Comparison of ENCODE assay signal across 29 mouse cellular contexts in genomic region chr13:49161236-49161635, GRCm38 (mm10). TPM values are rescaled to one million over a fixed set of nuclear protein-coding genes. Genes with fewer than 3 reads are reported as not detected.
DNase-seq lines count a peak whose midpoint lies in the region; ATAC-seq and TF ChIP-seq lines count a peak whose summit lies in the region.
"Had no signal": no experiment of that assay in that cellular context is flagged by ENCODE, and none has a peak within 500 bp of the region (broad histone marks: within the 10 kb centered on the region; RNA-seq: fewer than 3 reads in every experiment).

No protein-coding gene starts in this region.

- H3K9ac ChIP-seq in heart, adult 2 months (ENCODE audit: low read depth, low read length): no peak overlapping the region
- H3K9ac ChIP-seq in kidney, postnatal 0 days (ENCODE audit: low read depth, low read length): no peak overlapping the region
- H3K9ac ChIP-seq: embryonic facial prominence, embryonic 12.5 days; embryonic facial prominence, embryonic 15.5 days; forebrain, postnatal 0 days; heart, embryonic 13.5 days; hindbrain, embryonic 13.5 days had no signal

- TF ChIP-seq EP300 in heart, adult 2 months (IDR thresholded peaks at IDR 0.05; ENCODE audit: insufficient read depth, low read depth, low read length): no peak

- no peak for TF ChIP-seq POLR2A in heart, adult 2 months (IDR thresholded peaks at IDR 0.05; ENCODE audit: insufficient read depth, low read depth, low read length)

- H3K27ac ChIP-seq in heart, adult 2 months: no peak overlapping the region
- H3K27ac ChIP-seq in kidney, postnatal 0 days: no peak overlapping the region
- H3K27ac ChIP-seq: embryonic facial prominence, embryonic 12.5 days; embryonic facial prominence, embryonic 15.5 days; heart, embryonic 13.5 days; hindbrain, embryonic 10.5 days; hindbrain, embryonic 13.5 days had no signal

- TF ChIP-seq CTCF in heart, adult 2 months (IDR thresholded peaks at IDR 0.05): 0 out of 2 replicates have a peak, but pooled peaks have one; percentile 9
- TF ChIP-seq CTCF in kidney, postnatal 0 days (IDR thresholded peaks at IDR 0.05; ENCODE audit: low read depth): peak; percentile 18; the same call in 1 of the 2 replicates

- no peaks in the 10 kb centered on the region for H3K36me3 ChIP-seq in heart, adult 2 months (ENCODE audit: control insufficient read depth, insufficient read depth, low read length)
- H3K36me3 ChIP-seq in kidney, postnatal 0 days (ENCODE audit: insufficient read depth, low read length): no peaks in the 10 kb centered on the region
- H3K36me3 ChIP-seq: embryonic facial prominence, embryonic 12.5 days; embryonic facial prominence, embryonic 15.5 days; heart, embryonic 13.5 days; hindbrain, embryonic 10.5 days; hindbrain, embryonic 13.5 days had no signal

- H3K79me2 ChIP-seq in heart, adult 2 months (replicated peaks; ENCODE audit: control insufficient read depth, insufficient read depth, low read length): no peaks in the 10 kb centered on the region

- no peak for DNase-seq in heart, adult 2 months
- no peak for DNase-seq in heart, postnatal 14 days
- no peak for DNase-seq in kidney, postnatal 0 days (ENCODE audit: low spot score)
- no peak for DNase-seq in kidney, adult 9 months
- DNase-seq in 416B (ENCODE audit: low read depth): peak; percentile 58
- DNase-seq in brain, adult 2 months (ENCODE audit: low read depth, low spot score): peak; percentile 56
- no peak for DNase-seq in frontal cortex, postnatal 36 days (ENCODE audit: low spot score in 2 of 2)
- DNase-seq: adrenal gland, adult 8-10 months; adrenal gland, postnatal 25 days; cerebellum, adult 18-20 months; cerebellum, adult 9-10 months; cerebellum, postnatal 25 days; forebrain, postnatal 0 days; gastrocnemius, postnatal 10 days; gastrocnemius, postnatal 36 days; heart, adult 11 months; heart, postnatal 36 days had no signal

- H3K4me3 ChIP-seq in heart, adult 2 months: no peak overlapping the region
- H3K4me3 ChIP-seq in kidney, postnatal 0 days (replicated peaks; ENCODE audit: low read depth, low read length): no peak overlapping the region
- H3K4me3 ChIP-seq: embryonic facial prominence, embryonic 12.5 days; embryonic facial prominence, embryonic 15.5 days; heart, embryonic 13.5 days; hindbrain, embryonic 10.5 days; hindbrain, embryonic 13.5 days had no signal

- no peak overlapping the region for H3K4me2 ChIP-seq in kidney, postnatal 0 days (ENCODE audit: low read length)
- H3K4me2 ChIP-seq: embryonic facial prominence, embryonic 12.5 days; embryonic facial prominence, embryonic 15.5 days; heart, embryonic 13.5 days; hindbrain, embryonic 13.5 days had no signal

- ATAC-seq in kidney, postnatal 0 days (replicated peaks; ENCODE audit: low FRiP score, low read depth): no peak
- ATAC-seq: activated CD4-positive, CD25-positive, alpha-beta regulatory T cell, adult 4 months; CD4-positive, CD25-positive, alpha-beta regulatory T cell, adult 4 months; forebrain, embryonic 14.5 days; forebrain, postnatal 0 days; hindbrain, embryonic 16.5 days; intestine, embryonic 16.5 days had no signal

- WGBS in heart, adult 2 months: 52% methylated on average over 2 of the region's 2 CpGs
- WGBS in kidney, postnatal 0 days: 54% methylated on average over 2 of the region's 2 CpGs

- no peaks in the 10 kb centered on the region for H3K27me3 ChIP-seq in heart, adult 2 months (ENCODE audit: control insufficient read depth, insufficient read depth, low read length)
- H3K27me3 ChIP-seq in kidney, postnatal 0 days (ENCODE audit: insufficient read depth, low read length): no peaks in the 10 kb centered on the region
- H3K27me3 ChIP-seq: embryonic facial prominence, embryonic 12.5 days; embryonic facial prominence, embryonic 15.5 days; hindbrain, embryonic 13.5 days had no signal

- no peaks in the 10 kb centered on the region for H3K9me3 ChIP-seq in kidney, postnatal 0 days (replicated peaks; ENCODE audit: low read length)
- H3K9me3 ChIP-seq: embryonic facial prominence, embryonic 12.5 days; embryonic facial prominence, embryonic 15.5 days; hindbrain, embryonic 13.5 days had no signal

- no peaks in the 10 kb centered on the region for H3K4me1 ChIP-seq in heart, adult 2 months (ENCODE audit: control insufficient read depth, insufficient read depth, low read length)
- H3K4me1 ChIP-seq in kidney, postnatal 0 days (replicated peaks; ENCODE audit: insufficient read depth, low read length): no peaks in the 10 kb centered on the region
- H3K4me1 ChIP-seq: embryonic facial prominence, embryonic 12.5 days; hindbrain, embryonic 10.5 days; hindbrain, embryonic 13.5 days had no signal

- intact Hi-C loops in heart, adult 2 months (cut with DNase I): no loop called here
- intact Hi-C loops in heart, postnatal 14 days (cut with DNase I): no loop called here

RNA-seq across cellular contexts. Expression of gene Wnk2, which starts 13.4 kb away (rescaled TPM):
- total RNA-seq in heart, adult 2 months (2021): 10 to 100 TPM; 66.7 to 79.4 TPM
- polyA plus RNA-seq in heart, adult 2 months (2012; rRNA removed): 28.7 and 30.9 TPM in 2 replicates
- 10 to 100 TPM; 40.3 to 60.0 TPM for total RNA-seq in heart, postnatal 14 days (2021)
- 0.50 and 0.60 TPM in 2 replicates for polyA plus RNA-seq in kidney, postnatal 0 days (2015; fragmentation: Nextera tagmentation; extraction: Ambion mirVana)
- total RNA-seq: common myeloid progenitor, adult 5-6 weeks had no signal
- polyA plus RNA-seq: activated CD4-positive, CD25-positive, alpha-beta regulatory T cell, adult 4 months; C2C12; CD4-positive, CD25-positive, alpha-beta regulatory T cell, adult 4 months had no signal

RNA-seq across cellular contexts. Expression of gene Ninj1, which starts 26.0 kb away (rescaled TPM):
- 100 to 1,000 TPM; 108 to 152 TPM for total RNA-seq in heart, adult 2 months (2021)
- 157 and 220 TPM in 2 replicates for polyA plus RNA-seq in heart, adult 2 months (2012; rRNA removed)
- total RNA-seq in heart, postnatal 14 days (2021): 100 to 1,000 TPM in 1 of 2 experiments, 10 to 100 TPM in 1; 99.0 to 112 TPM
- 122 and 127 TPM in 2 replicates for polyA plus RNA-seq in kidney, postnatal 0 days (2015; fragmentation: Nextera tagmentation; extraction: Ambion mirVana)

RNA-seq across cellular contexts. Expression of gene Card19, which starts 54.6 kb away (rescaled TPM):
- 100 to 1,000 TPM; 138 to 184 TPM for total RNA-seq in heart, adult 2 months (2021)
- 179 and 234 TPM in 2 replicates for polyA plus RNA-seq in heart, adult 2 months (2012; rRNA removed)
- 100 to 1,000 TPM; 131 to 138 TPM for total RNA-seq in heart, postnatal 14 days (2021)
- polyA plus RNA-seq in kidney, postnatal 0 days (2015; fragmentation: Nextera tagmentation; extraction: Ambion mirVana): 71.3 and 77.0 TPM in 2 replicates

Comparison
In these comparisons a context has a peak if more than half of its experiments do, and no peak if none do; other contexts are left out.
1. DNase-seq: peak in 416B (single experiment) and brain, adult 2 months (single experiment); none in heart, adult 2 months (0 of 2), heart, postnatal 14 days (0 of 2), kidney, postnatal 0 days (single experiment), kidney, adult 9 months (single experiment) and frontal cortex, postnatal 36 days (0 of 2).